Mouse (Mus musculus) large intestine, adult 2 months (tissue): ENCODE results near the gene Olfr1284. TPM values are rescaled to one million over a fixed set of nuclear protein-coding genes. Genes with fewer than 3 reads are reported as not detected.
"Not testable (repeated sequence)": the region's sequence is repeated elsewhere in the genome, so short reads cannot be mapped to it uniquely, and the experiment has no call there.

ENCODE experiments used
- DNase-seq: peaks from one replicate; pipeline ENCODE4 v3.0.0-alpha.2; 2012; ENCODE audit warnings: low read depth, low spot score
- WGBS: fragments of 180-500 bp; shearing (Covaris S2); methylation state at CpG from one replicate; pipeline ENCODE4 v1.1.7; 2018; 5-methylcytosine and 5-hydroxymethylcytosine counted together
- polyA plus RNA-seq: library from polyadenylated mRNA; depleted of rRNA; stranded (reverse); fragments of >200 nt; gene quantifications from 2 replicates; pipeline ENCODE4 v1.2.3, GENCODE M21; 2012; rRNA removed

Olfr1284 gene
- polyA plus RNA-seq: not detected in 2 replicates

GRCm38 (mm10) chr2:111375222-111375621, at the start of gene Olfr1284:
TSS of gene Olfr1284 (plus strand) at chr2:111375522.
- 83% methylated on average over 1 of the region's 1 CpGs for WGBS
- no peak for DNase-seq

DNA sequence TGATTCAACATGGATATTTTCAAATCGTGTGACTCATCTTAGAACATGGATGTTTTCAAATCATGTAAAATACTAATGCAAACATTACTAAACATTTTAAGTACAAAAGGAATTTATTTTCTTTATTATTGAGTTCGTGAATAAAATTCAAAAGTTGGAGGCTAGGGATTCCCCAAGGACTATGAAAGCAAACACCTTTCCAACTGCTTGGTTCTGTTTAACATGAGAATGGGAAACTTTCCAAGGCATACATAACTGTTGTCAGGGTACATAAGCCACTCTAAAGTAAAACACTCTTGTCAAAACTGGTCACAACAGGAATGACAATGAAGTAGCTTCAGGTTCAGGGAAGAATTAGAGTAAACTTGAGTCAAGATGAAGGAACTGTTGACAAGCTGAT, 49.1 kb upstream of the Olfr1284 start, which contains the start of gene Olfr1281:
TSS of gene Olfr1281 (plus strand) at position 301 of the 400 bp plus-strand sequence.
- WGBS: 66% methylated on average over 2 of the region's 2 CpGs
- DNase-seq: no peak

GRCm38 (mm10) chr2:111333721-111334120, 41.6 kb upstream of the Olfr1284 start:
- 86% methylated on average over 5 of the region's 5 CpGs for WGBS
- not testable (repeated sequence) for DNase-seq

DNA sequence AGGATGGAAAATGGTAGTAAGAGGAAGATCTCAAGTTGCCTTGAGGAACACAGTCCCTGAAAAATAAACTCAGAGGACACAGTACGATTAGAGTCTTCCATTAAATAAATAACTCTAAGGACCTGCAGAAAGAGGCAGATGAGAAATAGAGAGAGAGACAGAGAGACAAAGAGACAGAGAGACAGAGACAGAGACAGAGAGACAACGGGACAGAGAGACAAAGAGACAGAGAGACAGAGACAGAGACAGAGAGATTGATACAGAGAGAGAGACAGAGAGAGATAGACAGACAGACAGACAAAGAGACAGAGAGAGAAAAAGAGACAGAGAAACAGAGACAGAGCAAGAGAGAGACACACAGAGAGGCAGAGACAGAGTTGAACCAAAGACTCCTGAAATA, 39.3 kb upstream of the Olfr1284 start, which contains the start of gene Olfr1282:
TSS of gene Olfr1282 (minus strand) at position 101 of the 400 bp plus-strand sequence.
- 63% methylated on average over 2 of the region's 2 CpGs for WGBS
- DNase-seq: no peak

GRCm38 (mm10) chr2:111366490-111366889, 8.8 kb upstream of the Olfr1284 start, which contains the start of gene Olfr1283:
TSS of gene Olfr1283 (plus strand) at chr2:111366790.
- 68% methylated on average over 2 of the region's 2 CpGs for WGBS
- no peak for DNase-seq

DNA sequence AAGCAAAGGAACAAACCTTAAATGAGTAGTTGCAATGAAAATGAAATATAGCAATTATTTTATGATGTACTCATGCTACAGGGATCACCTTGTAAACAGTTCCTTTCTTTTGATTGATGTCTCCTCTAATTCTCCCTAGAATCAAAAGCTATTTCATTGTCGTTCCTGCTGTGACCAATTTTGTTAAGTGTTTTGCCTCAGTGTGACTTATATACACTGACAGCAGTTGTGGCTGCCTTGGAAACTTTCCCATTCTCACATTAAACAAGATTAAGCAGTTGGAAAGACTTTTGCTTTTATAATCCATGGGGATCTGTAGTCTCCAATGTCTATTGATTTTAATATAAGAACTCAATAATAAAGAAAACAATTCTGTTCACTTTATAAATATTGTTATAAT, 47.6 kb downstream of the Olfr1284 start, which contains the start of gene Olfr1286:
TSS of gene Olfr1286 (minus strand) at position 185 of the 400 bp plus-strand sequence.
- 57% methylated on average over 1 of the region's 1 CpGs for WGBS
- DNase-seq: no peak

Other genes with a start within 250 kb of the Olfr1284 start
- not detected in 2 replicates for gene Gm15130, start 222.6 kb upstream of the Olfr1284 start, polyA plus RNA-seq
- gene 4930430A15Rik, start 145.9 kb upstream of the Olfr1284 start, polyA plus RNA-seq: not detected in 2 replicates
- not detected in 2 replicates for gene Olfr1275, start 140.2 kb upstream of the Olfr1284 start, polyA plus RNA-seq
- gene Olfr1276, start 121.0 kb upstream of the Olfr1284 start, polyA plus RNA-seq: not detected in 2 replicates
- gene Olfr1277, start 101.4 kb upstream of the Olfr1284 start, polyA plus RNA-seq: not detected in 2 replicates
- not detected in 2 replicates for gene Olfr1278, start 85.4 kb upstream of the Olfr1284 start, polyA plus RNA-seq
- gene Olfr1279, start 74.9 kb upstream of the Olfr1284 start, polyA plus RNA-seq: not detected in 2 replicates
- gene Olfr1280, start 61.5 kb upstream of the Olfr1284 start, polyA plus RNA-seq: not detected in 2 replicates
- gene Olfr1281, start 49.0 kb upstream of the Olfr1284 start, polyA plus RNA-seq: not detected in 2 replicates
- not detected in 2 replicates for gene Olfr1282, start 39.4 kb upstream of the Olfr1284 start, polyA plus RNA-seq
- not detected in 2 replicates for gene Olfr1283, start 8.7 kb upstream of the Olfr1284 start, polyA plus RNA-seq
- gene Olfr1286, start 47.6 kb downstream of the Olfr1284 start, polyA plus RNA-seq: not detected in 2 replicates
- not detected in 2 replicates for gene Olfr1287, start 73.6 kb downstream of the Olfr1284 start, polyA plus RNA-seq
- gene Olfr1288, start 98.6 kb downstream of the Olfr1284 start, polyA plus RNA-seq: not detected in 2 replicates
- not detected in 2 replicates for gene Olfr1289, start 105.3 kb downstream of the Olfr1284 start, polyA plus RNA-seq
- gene Olfr1290, start 118.3 kb downstream of the Olfr1284 start, polyA plus RNA-seq: not detected in 2 replicates
- gene Olfr1291-ps1, start 121.7 kb downstream of the Olfr1284 start, polyA plus RNA-seq: not detected in 2 replicates
- not detected in 2 replicates for gene Olfr1293-ps, start 149.7 kb downstream of the Olfr1284 start, polyA plus RNA-seq
- not detected in 2 replicates for gene Olfr1294, start 164.8 kb downstream of the Olfr1284 start, polyA plus RNA-seq
- gene Olfr1295, start 194.2 kb downstream of the Olfr1284 start, polyA plus RNA-seq: not detected in 2 replicates